Mouse (Mus musculus): ENCODE data around the gene Rab19. TPM values are rescaled to one million over a fixed set of nuclear protein-coding genes. Genes with fewer than 3 reads are reported as not detected.
A peak's percentile ranks its signal among the peaks of the same experiment; 100 is the strongest.
"Not testable (repeated sequence)": the region's sequence is repeated elsewhere in the genome, so short reads cannot be mapped to it uniquely, and the experiment has no call there.

Gene Rab19
- polyA plus RNA-seq, 1 experiment from 2014 or later = 0.45 TPM

- not testable (repeated sequence) for H3K9me3 ChIP-seq (ENCODE audit: control insufficient read depth, low read length); DNase-seq (ENCODE audit: low spot score); H3K27ac ChIP-seq (replicated peaks; ENCODE audit: low read depth, low read length); H3K4me1 ChIP-seq (ENCODE audit: control insufficient read depth, insufficient read depth, low read length); H3K36me3 ChIP-seq (ENCODE audit: control insufficient read depth, insufficient read depth, low read length); H3K4me3 ChIP-seq (ENCODE audit: low read depth, low read length); ATAC-seq (ENCODE audit: insufficient number of reproducible peaks, low FRiP score, low TSS enrichment, low read depth); H3K4me2 ChIP-seq (ENCODE audit: low read depth, severe bottlenecking); H3K27me3 ChIP-seq (ENCODE audit: control insufficient read depth, insufficient read depth, low read length); H3K9ac ChIP-seq (ENCODE audit: low read length)
Observed at GRCm38 (mm10) chr6:39416654-39417053, 35.7 kb downstream of the Rab19 start.

GRCm38 (mm10) chr6:39419386-39419850 lies 38.4 kb downstream of the Rab19 start:
- peak; percentile 67 for DNase-seq (ENCODE audit: low spot score)
- under 1% methylated on average over 43 of the region's 43 CpGs for WGBS

GRCm38 (mm10) chr6:39419851-39420721 lies 39.1 kb downstream of the Rab19 start, which contains the start of gene Mkrn1:
Gene Mkrn1, minus strand, starts transcription at chr6:39420462.
- WGBS = under 1% methylated on average over 76 of the region's 82 CpGs
- peak; percentile 83 for DNase-seq (ENCODE audit: low spot score)

More at GRCm38 (mm10) chr6:39419386-39419850, 38.4 kb downstream of the Rab19 start:
- Histone ChIP-seq H3K4me1 (ENCODE audit: control insufficient read depth, insufficient read depth, low read length) (peaks cover 3% of the 10 kb centered on the region; the same call in 1 of the 2 replicates), H3K9ac (ENCODE audit: low read length) (peak overlapping the region; percentile 66), H3K27me3 (ENCODE audit: control insufficient read depth, insufficient read depth, low read length) (peaks cover 6% of the 10 kb centered on the region; the same call in 1 of the 2 replicates), H3K4me3 (ENCODE audit: low read depth, low read length) (peak overlapping the region; percentile 96), H3K4me2 (ENCODE audit: low read depth, severe bottlenecking) (peak overlapping the region; percentile 73), H3K9me3 (ENCODE audit: control insufficient read depth, low read length) (no peaks in the 10 kb centered on the region), H3K36me3 (ENCODE audit: control insufficient read depth, insufficient read depth, low read length) (no peaks in the 10 kb centered on the region), H3K27ac (replicated peaks; ENCODE audit: low read depth, low read length) (no peak overlapping the region)
- ATAC-seq (ENCODE audit: insufficient number of reproducible peaks, low FRiP score, low TSS enrichment, low read depth) = no peak

GRCm38 (mm10) chr6:39420867-39421266 lies 39.9 kb downstream of the Rab19 start:
- no peak for ATAC-seq (ENCODE audit: insufficient number of reproducible peaks, low FRiP score, low TSS enrichment, low read depth)
- Histone ChIP-seq H3K4me1 (ENCODE audit: control insufficient read depth, insufficient read depth, low read length) (peaks cover 3% of the 10 kb centered on the region; the same call in 1 of the 2 replicates), H3K9me3 (ENCODE audit: control insufficient read depth, low read length) (no peaks in the 10 kb centered on the region), H3K4me3 (ENCODE audit: low read depth, low read length) (no peak overlapping the region), H3K9ac (ENCODE audit: low read length) (no peak overlapping the region), H3K36me3 (ENCODE audit: control insufficient read depth, insufficient read depth, low read length) (no peaks in the 10 kb centered on the region), H3K4me2 (ENCODE audit: low read depth, severe bottlenecking) (no peak overlapping the region), H3K27me3 (ENCODE audit: control insufficient read depth, insufficient read depth, low read length) (peaks cover 6% of the 10 kb centered on the region; the same call in 1 of the 2 replicates), H3K27ac (replicated peaks; ENCODE audit: low read depth, low read length) (no peak overlapping the region)
- no peak for DNase-seq (ENCODE audit: low spot score)
- WGBS = 44% methylated on average over 4 of the region's 4 CpGs

More at GRCm38 (mm10) chr6:39419851-39420721, 39.1 kb downstream of the Rab19 start, which contains the start of gene Mkrn1:
- ATAC-seq (ENCODE audit: insufficient number of reproducible peaks, low FRiP score, low TSS enrichment, low read depth) = peak; percentile 88
- Histone ChIP-seq H3K9me3 (ENCODE audit: control insufficient read depth, low read length) (no peaks in the 10 kb centered on the region), H3K36me3 (ENCODE audit: control insufficient read depth, insufficient read depth, low read length) (no peaks in the 10 kb centered on the region), H3K9ac (ENCODE audit: low read length) (peak within 1 kb of the TSS; percentile 66), H3K4me3 (ENCODE audit: low read depth, low read length) (peak within 1 kb of the TSS; percentile 96), H3K4me1 (ENCODE audit: control insufficient read depth, insufficient read depth, low read length) (peaks cover 3% of the 10 kb centered on the region; the same call in 1 of the 2 replicates), H3K4me2 (ENCODE audit: low read depth, severe bottlenecking) (peak within 1 kb of the TSS; percentile 73), H3K27ac (replicated peaks; ENCODE audit: low read depth, low read length) (0 out of 2 replicates have a peak within 1 kb of the TSS, but pooled peaks have one; percentile 21), H3K27me3 (ENCODE audit: control insufficient read depth, insufficient read depth, low read length) (peaks cover 6% of the 10 kb centered on the region; the same call in 1 of the 2 replicates)

- Histone ChIP-seq H3K4me3 (ENCODE audit: low read depth, low read length) (no peak overlapping the region), H3K4me1 (ENCODE audit: control insufficient read depth, insufficient read depth, low read length) (peaks cover 3% of the 10 kb centered on the region; the same call in 1 of the 2 replicates), H3K27me3 (ENCODE audit: control insufficient read depth, insufficient read depth, low read length) (peaks cover 6% of the 10 kb centered on the region; the same call in 1 of the 2 replicates), H3K4me2 (ENCODE audit: low read depth, severe bottlenecking) (no peak overlapping the region), H3K27ac (replicated peaks; ENCODE audit: low read depth, low read length) (no peak overlapping the region), H3K9me3 (ENCODE audit: control insufficient read depth, low read length) (no peaks in the 10 kb centered on the region), H3K36me3 (ENCODE audit: control insufficient read depth, insufficient read depth, low read length) (no peaks in the 10 kb centered on the region), H3K9ac (ENCODE audit: low read length) (no peak overlapping the region)
- WGBS = 66% methylated on average over 6 of the region's 6 CpGs
- ATAC-seq (ENCODE audit: insufficient number of reproducible peaks, low FRiP score, low TSS enrichment, low read depth) (no peak), DNase-seq (ENCODE audit: low spot score) (no peak)
Observed at GRCm38 (mm10) chr6:39423130-39423551, 42.2 kb downstream of the Rab19 start.

- Histone ChIP-seq H3K9ac (ENCODE audit: low read length) (no peak overlapping the region), H3K4me3 (ENCODE audit: low read depth, low read length) (no peak overlapping the region), H3K27ac (replicated peaks; ENCODE audit: low read depth, low read length) (no peak overlapping the region), H3K4me1 (ENCODE audit: control insufficient read depth, insufficient read depth, low read length) (peaks cover 3% of the 10 kb centered on the region; the same call in 1 of the 2 replicates), H3K27me3 (ENCODE audit: control insufficient read depth, insufficient read depth, low read length) (peaks cover 3% of the 10 kb centered on the region; the same call in 1 of the 2 replicates), H3K9me3 (ENCODE audit: control insufficient read depth, low read length) (no peaks in the 10 kb centered on the region), H3K36me3 (ENCODE audit: control insufficient read depth, insufficient read depth, low read length) (no peaks in the 10 kb centered on the region), H3K4me2 (ENCODE audit: low read depth, severe bottlenecking) (no peak overlapping the region)
- DNase-seq (ENCODE audit: low spot score) = no peak
- ATAC-seq (ENCODE audit: insufficient number of reproducible peaks, low FRiP score, low TSS enrichment, low read depth) = no peak
- 90% methylated on average over 7 of the region's 7 CpGs for WGBS
Observed at GRCm38 (mm10) chr6:39423686-39424085, 42.7 kb downstream of the Rab19 start.

GRCm38 (mm10) chr6:39425181-39425580 lies 44.2 kb downstream of the Rab19 start:
- DNase-seq (ENCODE audit: low spot score) (no peak), ATAC-seq (ENCODE audit: insufficient number of reproducible peaks, low FRiP score, low TSS enrichment, low read depth) (no peak)
- Histone ChIP-seq H3K9me3 (ENCODE audit: control insufficient read depth, low read length) (no peaks in the 10 kb centered on the region), H3K27me3 (ENCODE audit: control insufficient read depth, insufficient read depth, low read length) (no peaks in the 10 kb centered on the region), H3K27ac (replicated peaks; ENCODE audit: low read depth, low read length) (no peak overlapping the region), H3K4me1 (ENCODE audit: control insufficient read depth, insufficient read depth, low read length) (no peaks in the 10 kb centered on the region), H3K4me3 (ENCODE audit: low read depth, low read length) (no peak overlapping the region), H3K9ac (ENCODE audit: low read length) (no peak overlapping the region), H3K4me2 (ENCODE audit: low read depth, severe bottlenecking) (no peak overlapping the region), H3K36me3 (ENCODE audit: control insufficient read depth, insufficient read depth, low read length) (no peaks in the 10 kb centered on the region)
- WGBS = 88% methylated on average over 2 of the region's 2 CpGs

GRCm38 (mm10) chr6:39426725-39427124 lies 45.8 kb downstream of the Rab19 start:
- Histone ChIP-seq H3K27ac (replicated peaks; ENCODE audit: low read depth, low read length) (no peak overlapping the region), H3K36me3 (ENCODE audit: control insufficient read depth, insufficient read depth, low read length) (no peaks in the 10 kb centered on the region), H3K4me1 (ENCODE audit: control insufficient read depth, insufficient read depth, low read length) (no peaks in the 10 kb centered on the region), H3K9me3 (ENCODE audit: control insufficient read depth, low read length) (no peaks in the 10 kb centered on the region), H3K4me2 (ENCODE audit: low read depth, severe bottlenecking) (no peak overlapping the region), H3K9ac (ENCODE audit: low read length) (no peak overlapping the region), H3K4me3 (ENCODE audit: low read depth, low read length) (no peak overlapping the region), H3K27me3 (ENCODE audit: control insufficient read depth, insufficient read depth, low read length) (no peaks in the 10 kb centered on the region)
- ATAC-seq (ENCODE audit: insufficient number of reproducible peaks, low FRiP score, low TSS enrichment, low read depth) = no peak
- 88% methylated on average over 4 of the region's 4 CpGs for WGBS
- DNase-seq (ENCODE audit: low spot score) = no peak
